Mouse (Mus musculus) C2C12 (cell line): ENCODE measurements around the gene Oprm1. TPM values are rescaled to one million over a fixed set of nuclear protein-coding genes. Genes with fewer than 3 reads are reported as not detected.

Experiments used
- H3K27me3 ChIP-seq: one replicate; pipeline ENCODE4 v1.6.1; 2011; ENCODE audit not compliant: control insufficient read depth, insufficient read depth, insufficient read length
- H3K36me3 ChIP-seq: one replicate; pipeline ENCODE4 v1.6.1; 2011; ENCODE audit not compliant: control insufficient read depth, insufficient read depth
- H3K4me3 ChIP-seq: one replicate; pipeline ENCODE4 v1.5.1; 2011; ENCODE audit warnings: mild to moderate bottlenecking, control low read depth; ENCODE audit not compliant: poor library complexity, insufficient read depth, severe bottlenecking
- H3K79me2 ChIP-seq: one replicate; pipeline ENCODE4 v1.6.1; 2011; ENCODE audit not compliant: control insufficient read depth, insufficient read depth
- H3K79me3 ChIP-seq: one replicate; pipeline ENCODE4 v1.6.1; 2011; ENCODE audit warnings: low read depth, control low read depth
- H3ac ChIP-seq: one replicate; pipeline ENCODE3; 2011; ENCODE audit warnings: low read depth; ENCODE audit not compliant: control insufficient read depth, insufficient read length
- CEBPB ChIP-seq: IDR thresholded peaks from one replicate; pipeline ENCODE4 v1.6.1; 2011; ENCODE audit warnings: low read depth, mild to moderate bottlenecking, control low read depth, moderate library complexity
- CTCF ChIP-seq: IDR thresholded peaks from one replicate; pipeline ENCODE4 v1.5.1; 2011; ENCODE audit not compliant: control insufficient read depth, insufficient read depth, insufficient read length
- FOSL1 ChIP-seq: IDR thresholded peaks from one replicate; pipeline ENCODE4 v1.8.0; 2011; ENCODE audit warnings: mild to moderate bottlenecking, low read length; ENCODE audit not compliant: poor library complexity, insufficient read depth, severe bottlenecking
- MAX ChIP-seq: IDR thresholded peaks from one replicate; pipeline ENCODE4 v1.6.1; 2011; ENCODE audit warnings: mild to moderate bottlenecking, control low read depth
- MYOD1 ChIP-seq: IDR thresholded peaks from one replicate; pipeline ENCODE4 v1.6.1; 2011; ENCODE audit warnings: low read depth; ENCODE audit not compliant: control insufficient read depth, insufficient read length
- MYOG ChIP-seq: IDR thresholded peaks from one replicate; pipeline ENCODE4 v1.6.1; 2011; ENCODE audit not compliant: control insufficient read depth, insufficient read length; ENCODE audit errors: extremely low read depth
- USF1 ChIP-seq: IDR thresholded peaks from one replicate; pipeline ENCODE4 v1.6.1; 2011; ENCODE audit warnings: low read depth, mild to moderate bottlenecking, control low read depth, moderate library complexity
- long read RNA-seq, 2 experiments: library from polyadenylated mRNA; unstranded; transcript quantifications; one replicate each; pipeline ENCODE4 v2.0.0; 2019 to 2020
- polyA plus RNA-seq: library from polyadenylated mRNA; unstranded; fragments of >200 nt; fragmentation: generic; extraction: Trizol; gene quantifications from one replicate; pipeline ENCODE4 v1.2.1, GENCODE M21; 2012; ENCODE audit warnings: missing spikeins

Gene Oprm1
- polyA plus RNA-seq: not detected
- long read RNA-seq, experiment 1: 0 reads
- long read RNA-seq, experiment 2: 0 reads

DNA sequence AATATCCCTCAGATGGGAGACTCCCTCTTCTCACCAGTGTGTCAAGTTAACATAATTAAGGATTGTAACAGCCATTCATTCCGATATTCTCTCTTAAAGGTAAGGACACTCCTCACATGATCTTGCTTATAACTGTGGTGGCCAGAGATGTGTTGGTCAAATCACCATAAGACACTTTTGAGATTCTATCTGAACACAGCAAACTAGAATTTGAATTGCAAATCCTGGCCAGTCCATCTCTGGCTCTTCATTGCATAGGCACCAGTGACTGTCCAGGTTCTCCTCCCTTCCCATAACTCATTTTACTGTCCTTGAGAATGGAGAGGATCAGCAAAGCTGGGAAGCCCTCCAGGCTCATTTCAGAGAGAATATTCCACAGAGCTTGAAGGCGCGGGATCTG lies at the start of gene Oprm1:
Gene Oprm1 (plus strand): TSS at position 301 of the 400 bp plus-strand sequence.
- TF ChIP-seq CTCF (no peak), CEBPB (no peak), FOSL1 (no peak), MYOG (no peak), USF1 (no peak), MAX (no peak), MYOD1 (no peak)
- no peak within 1 kb of the TSS for H3ac ChIP-seq
- no peak within 1 kb of the TSS for H3K4me3 ChIP-seq
- H3K36me3 ChIP-seq: no peaks in the 10 kb centered on the region
- H3K27me3 ChIP-seq: no peaks in the 10 kb centered on the region
- H3K79me3 ChIP-seq: no peaks in the 10 kb centered on the region
- H3K79me2 ChIP-seq: no peaks in the 10 kb centered on the region

DNA sequence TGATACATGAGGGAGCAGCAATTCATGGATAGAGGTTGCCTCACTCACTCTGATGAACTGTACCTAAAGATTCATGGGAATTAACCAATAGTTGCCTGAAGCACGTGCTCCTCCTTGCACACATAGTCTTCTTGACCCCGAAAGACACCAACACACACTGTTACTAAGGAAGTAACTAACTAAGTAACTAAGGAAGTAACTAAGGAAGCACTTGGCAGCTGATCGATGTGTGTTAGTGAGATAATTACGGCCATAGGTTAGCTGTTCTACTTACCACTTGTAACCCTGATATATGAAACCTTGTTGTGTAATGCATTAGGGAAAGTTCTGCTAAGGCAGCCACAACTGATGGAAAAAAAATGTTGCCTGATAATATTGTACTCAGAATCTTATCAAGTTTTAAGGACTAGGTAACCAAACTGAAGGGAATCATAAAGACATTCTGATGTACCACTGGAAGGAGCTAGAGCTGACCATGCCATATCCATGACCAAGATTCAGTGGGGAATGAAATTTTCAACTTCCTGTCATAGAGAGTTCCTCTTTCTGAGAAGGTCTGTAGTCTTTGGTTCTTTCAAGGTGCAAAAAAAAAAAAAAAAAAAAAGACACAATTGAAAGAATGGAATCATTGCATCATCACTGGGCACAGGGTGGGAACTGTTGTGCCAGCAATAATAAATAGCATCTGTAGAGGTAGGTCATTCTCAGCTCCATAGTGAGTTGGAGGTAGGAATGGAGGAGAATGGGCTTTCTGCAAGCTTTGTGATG lies 40.9 kb upstream of the Oprm1 start:
- no peak for TF ChIP-seq CEBPB
- TF ChIP-seq FOSL1: no peak
- no peak for TF ChIP-seq MAX
- no peak for TF ChIP-seq MYOG
- TF ChIP-seq MYOD1: no peak
- no peak for TF ChIP-seq USF1
- no peak for TF ChIP-seq CTCF
- no peaks in the 10 kb centered on the region for H3K79me2 ChIP-seq

DNA sequence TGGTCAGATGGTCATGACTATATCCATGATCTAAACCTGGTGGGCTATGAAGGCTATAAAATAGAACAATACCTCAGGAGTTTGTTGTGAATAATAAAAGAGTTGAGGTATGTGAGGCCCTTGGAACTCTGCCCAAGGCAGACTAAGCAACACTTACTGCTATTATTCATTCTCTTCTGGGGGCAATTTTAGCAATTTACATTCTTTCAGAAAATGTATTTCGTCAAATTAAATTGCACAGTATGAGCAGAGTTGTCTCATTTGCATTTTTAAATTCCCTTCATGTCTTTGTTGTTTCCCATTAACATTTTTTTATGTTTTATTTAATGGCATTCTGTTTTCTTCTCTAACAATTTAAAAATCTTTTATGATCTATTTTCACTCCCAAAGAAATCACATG lies 34.5 kb upstream of the Oprm1 start:
- Histone ChIP-seq H3K79me2 (no peaks in the 10 kb centered on the region), H3K79me3 (no peaks in the 10 kb centered on the region), H3K4me3 (no peak overlapping the region), H3ac (no peak overlapping the region), H3K27me3 (no peaks in the 10 kb centered on the region), H3K36me3 (no peaks in the 10 kb centered on the region)
- TF ChIP-seq CTCF (no peak), MAX (no peak), CEBPB (no peak), FOSL1 (no peak), MYOD1 (no peak), MYOG (no peak), USF1 (no peak)

More for the DNA sequence above, 40.9 kb upstream of the Oprm1 start:
- no peaks in the 10 kb centered on the region for H3K36me3 ChIP-seq
- no peaks in the 10 kb centered on the region for H3K79me3 ChIP-seq
- H3K4me3 ChIP-seq: no peak overlapping the region
- no peaks in the 10 kb centered on the region for H3K27me3 ChIP-seq
- no peak overlapping the region for H3ac ChIP-seq

DNA sequence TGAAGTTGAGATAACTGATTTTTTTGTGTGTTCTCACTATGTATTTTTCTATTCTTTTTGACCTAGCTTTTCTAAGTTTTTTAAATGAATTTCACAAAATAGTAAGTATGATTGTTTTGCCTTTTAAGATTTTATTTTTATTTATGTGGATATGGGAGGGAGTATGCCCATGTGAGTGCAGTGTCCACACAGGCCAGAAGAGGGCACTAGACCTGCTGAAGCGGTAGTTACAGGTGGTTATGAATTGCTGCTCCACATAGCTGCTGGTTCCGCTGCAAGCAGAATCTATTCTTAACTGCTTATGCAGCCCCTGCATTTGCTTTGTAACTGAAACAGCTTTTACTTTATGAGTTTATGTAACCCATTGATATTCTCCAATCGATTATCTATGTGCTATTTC lies 29.8 kb upstream of the Oprm1 start:
- TF ChIP-seq CTCF (no peak), MYOD1 (no peak), FOSL1 (no peak), MYOG (no peak), CEBPB (no peak), MAX (no peak), USF1 (no peak)
- H3K27me3 ChIP-seq: no peaks in the 10 kb centered on the region

DNA sequence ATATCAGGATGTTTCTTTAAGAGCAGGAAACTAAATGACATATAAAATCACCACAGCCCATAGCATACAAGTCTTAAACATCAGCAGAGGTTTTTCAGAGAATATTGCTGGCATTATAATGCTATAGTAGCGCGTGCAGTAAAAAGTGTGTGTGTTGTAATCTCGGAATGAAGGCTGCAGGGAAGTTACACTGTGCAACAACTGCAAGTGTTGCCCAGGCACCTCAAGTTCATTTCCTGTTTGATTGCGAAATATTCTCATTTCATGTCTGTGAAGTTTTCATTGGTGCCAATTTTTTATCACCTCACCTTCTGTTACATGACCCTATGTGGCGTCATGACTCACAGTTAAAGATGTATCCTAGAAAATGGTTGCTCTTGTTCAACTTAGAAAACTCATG lies 4.9 kb upstream of the Oprm1 start:
- Histone ChIP-seq H3K27me3 (no peaks in the 10 kb centered on the region), H3ac (no peak overlapping the region), H3K4me3 (no peak overlapping the region), H3K36me3 (no peaks in the 10 kb centered on the region), H3K79me3 (no peaks in the 10 kb centered on the region), H3K79me2 (no peaks in the 10 kb centered on the region)
- TF ChIP-seq FOSL1 (no peak), MAX (no peak), CEBPB (no peak)

More for the DNA sequence above, 29.8 kb upstream of the Oprm1 start:
- Histone ChIP-seq H3K79me3 (no peaks in the 10 kb centered on the region), H3K79me2 (no peaks in the 10 kb centered on the region), H3ac (no peak overlapping the region), H3K4me3 (no peak overlapping the region), H3K36me3 (no peaks in the 10 kb centered on the region)

DNA sequence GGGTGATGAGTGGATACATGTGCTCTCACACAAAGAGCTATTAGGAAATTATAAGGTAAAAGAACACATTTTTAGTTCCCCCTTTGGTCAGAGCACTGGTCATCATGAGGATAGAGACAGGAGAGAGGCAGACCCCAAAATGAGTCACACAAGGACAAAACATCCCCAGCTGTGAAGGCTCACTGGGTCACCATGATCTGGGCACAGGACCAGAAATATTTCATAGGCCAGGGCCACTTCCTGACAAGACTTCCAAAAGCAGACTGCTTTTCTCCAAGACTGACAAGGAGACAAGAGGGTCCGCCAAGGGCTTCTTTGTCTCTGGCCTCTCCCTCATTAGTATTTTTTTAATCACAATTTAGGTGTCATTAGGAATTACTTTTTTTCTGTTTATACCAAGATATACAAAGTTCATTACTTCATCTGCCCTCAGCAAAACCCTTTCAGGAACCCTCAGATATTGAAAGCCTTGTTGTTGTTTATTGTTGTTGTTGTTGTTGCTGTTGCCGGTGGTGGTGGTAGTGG lies 3.0 kb downstream of the Oprm1 start, which contains the start of gene Gm10945:
Gene Gm10945 (minus strand): TSS at position 475 of the 525 bp plus-strand sequence.
- Histone ChIP-seq H3K79me3 (no peaks in the 10 kb centered on the region), H3K36me3 (no peaks in the 10 kb centered on the region)
- TF ChIP-seq FOSL1 (no peak), USF1 (no peak), MAX (no peak), MYOG (no peak), CTCF (no peak), CEBPB (no peak), MYOD1 (no peak)

More for the DNA sequence above, 3.0 kb downstream of the Oprm1 start, which contains the start of gene Gm10945:
- Histone ChIP-seq H3ac (no peak within 1 kb of the TSS), H3K27me3 (no peaks in the 10 kb centered on the region), H3K4me3 (no peak within 1 kb of the TSS), H3K79me2 (no peaks in the 10 kb centered on the region)
